Mouse (Mus musculus) retina, adult 2 months (tissue): ENCODE results near the gene Polg2.
"Not testable (repeated sequence)": the region's sequence is repeated elsewhere in the genome, so short reads cannot be mapped to it uniquely, and the experiment has no call there.

ENCODE experiments used
- DNase-seq: peaks from one replicate; pipeline ENCODE4 v3.0.0-alpha.2; 2012; ENCODE audit warnings: low read depth, low spot score

Gene Polg2

GRCm38 (mm10) chr11:106779388-106780088, at the start of gene Polg2:
Polg2 (minus strand) TSS chr11:106779537.
- peak; percentile 76 for DNase-seq

- no peak for DNase-seq
Measured at GRCm38 (mm10) chr11:106828079-106828478, 48.7 kb upstream of the Polg2 start.

- no peak for DNase-seq
Measured at GRCm38 (mm10) chr11:106824403-106824802, 45.1 kb upstream of the Polg2 start.

- no peak for DNase-seq
Measured at GRCm38 (mm10) chr11:106823741-106824140, 44.4 kb upstream of the Polg2 start.

- DNase-seq: no peak
Measured at GRCm38 (mm10) chr11:106822911-106823310, 43.6 kb upstream of the Polg2 start.

GRCm38 (mm10) chr11:106822491-106822890, 43.2 kb upstream of the Polg2 start:
- no peak for DNase-seq

GRCm38 (mm10) chr11:106821397-106821796, 42.1 kb upstream of the Polg2 start:
- no peak for DNase-seq

GRCm38 (mm10) chr11:106820972-106821371, 41.6 kb upstream of the Polg2 start:
- no peak for DNase-seq

- peak; percentile 33 for DNase-seq
Measured at GRCm38 (mm10) chr11:106820252-106820651, 40.9 kb upstream of the Polg2 start.

- DNase-seq: no peak
Measured at GRCm38 (mm10) chr11:106819595-106819994, 40.3 kb upstream of the Polg2 start.

- DNase-seq: no peak
Measured at GRCm38 (mm10) chr11:106818341-106818740, 39.0 kb upstream of the Polg2 start.

GRCm38 (mm10) chr11:106817808-106818207, 38.5 kb upstream of the Polg2 start:
- DNase-seq: no peak

GRCm38 (mm10) chr11:106817156-106817555, 37.8 kb upstream of the Polg2 start:
- DNase-seq: no peak

GRCm38 (mm10) chr11:106816316-106816715, 37.0 kb upstream of the Polg2 start:
- no peak for DNase-seq

- DNase-seq: no peak
Measured at GRCm38 (mm10) chr11:106815761-106816160, 36.4 kb upstream of the Polg2 start.

- no peak for DNase-seq
Measured at GRCm38 (mm10) chr11:106815331-106815730, 36.0 kb upstream of the Polg2 start.

GRCm38 (mm10) chr11:106814601-106815320, 35.4 kb upstream of the Polg2 start:
- no peak for DNase-seq

GRCm38 (mm10) chr11:106812410-106813136, 33.2 kb upstream of the Polg2 start:
- DNase-seq: no peak

GRCm38 (mm10) chr11:106807442-106807841, 28.1 kb upstream of the Polg2 start:
- DNase-seq: not testable (repeated sequence)

GRCm38 (mm10) chr11:106802069-106802627, 22.8 kb upstream of the Polg2 start:
- DNase-seq: no peak

GRCm38 (mm10) chr11:106795679-106796078, 16.3 kb upstream of the Polg2 start:
- no peak for DNase-seq

GRCm38 (mm10) chr11:106793846-106794245, 14.5 kb upstream of the Polg2 start:
- no peak for DNase-seq
